Mouse (Mus musculus): Measurements from ENCODE around the gene Tsc22d4.

- no peak for TF ChIP-seq GATA1 (IDR thresholded peaks at IDR 0.05; ENCODE audit: borderline replicate concordance, low read length)
- TF ChIP-seq CTCF (IDR thresholded peaks at IDR 0.05; ENCODE audit: low read depth, low read length): no peak
- no peak for TF ChIP-seq GATA2 (IDR thresholded peaks at IDR 0.05; ENCODE audit: borderline replicate concordance, low read depth, low read length)
Measured at GRCm38 (mm10) chr5:137746282-137746850, 836 bp downstream of the Tsc22d4 start.
